Mouse (Mus musculus) CH12.LX (cell line): ENCODE data around the gene Zswim3. TPM values are rescaled to one million over a fixed set of nuclear protein-coding genes. Genes with fewer than 3 reads are reported as not detected.

Experiments used
- DNase-seq: peaks from one replicate; pipeline ENCODE4 v3.0.0-alpha.2; 2013; ENCODE audit errors: extremely low read depth
- H3K27ac ChIP-seq: 2 replicates; pipeline ENCODE4 v1.5.1; 2012; ENCODE audit warnings: low read depth, mild to moderate bottlenecking, control low read depth, moderate library complexity; ENCODE audit not compliant: insufficient read depth
- H3K27me3 ChIP-seq: replicated peaks from 2 replicates; pipeline ENCODE3; 2012; ENCODE audit warnings: inconsistent platforms
- H3K36me3 ChIP-seq, 2 experiments: replicated peaks in 1 of 2; 2 replicates each; pipeline versions ENCODE3 to v1.6.1; 2012; ENCODE audit warnings: inconsistent platforms in 1 of 2, low read length in 1 of 2, mild to moderate bottlenecking in 1 of 2, mixed read lengths in 1 of 2, moderate library complexity in 1 of 2; ENCODE audit not compliant: control insufficient read depth in 1 of 2, insufficient read depth in 1 of 2
- H3K4me1 ChIP-seq, 2 experiments: 2 replicates each; pipeline ENCODE4 v1.6.1; 2012; ENCODE audit warnings: inconsistent platforms in 1 of 2, moderate library complexity in 1 of 2; ENCODE audit not compliant: insufficient read depth in 2 of 2, control insufficient read depth in 1 of 2
- H3K4me2 ChIP-seq: 2 replicates; pipeline ENCODE4 v1.6.1; 2012; ENCODE audit warnings: low read depth, mild to moderate bottlenecking, control low read depth; ENCODE audit not compliant: poor library complexity, insufficient read depth, severe bottlenecking
- H3K4me3 ChIP-seq, 3 experiments: fragments of 150-350 bp in 1 of 3; sonication (generic) in 1 of 3; replicated peaks in 1 of 3; 2 replicates each; pipeline versions ENCODE3 to v1.5.1; 2011 to 2012; ENCODE audit warnings: low read depth in 2 of 3, low read length in 2 of 3, mild to moderate bottlenecking in 2 of 3, moderate library complexity in 2 of 3, control low read depth in 1 of 3, improper control_type of control experiment in 1 of 3, inconsistent platforms in 1 of 3, mixed read lengths in 1 of 3; ENCODE audit not compliant: poor library complexity in 1 of 3
- H3K79me2 ChIP-seq: replicated peaks from 2 replicates; pipeline ENCODE4 v1.6.1; 2012; ENCODE audit warnings: mild to moderate bottlenecking, moderate library complexity; ENCODE audit not compliant: control insufficient read depth, poor library complexity, insufficient read depth, severe bottlenecking; ENCODE audit errors: extremely low read depth
- H3K9ac ChIP-seq: 2 replicates; pipeline ENCODE4 v1.6.1; 2012; ENCODE audit warnings: low read depth, mild to moderate bottlenecking, control low read depth, moderate library complexity; ENCODE audit not compliant: insufficient read depth
- H3K9me3 ChIP-seq: replicated peaks from 2 replicates; pipeline ENCODE3; 2012; ENCODE audit warnings: low read length, inconsistent platforms, mixed read lengths
- CTCF ChIP-seq, 2 experiments: IDR thresholded peaks in 1 of 2; conservative IDR thresholded peaks in 1 of 2; 2 replicates each; pipeline ENCODE4 v1.5.1; 2011 to 2012; ENCODE audit warnings: low read depth in 2 of 2, low read length in 2 of 2, improper control_type of control experiment in 1 of 2, inconsistent platforms in 1 of 2, mild to moderate bottlenecking in 1 of 2, moderate library complexity in 1 of 2
- ELF1 ChIP-seq: IDR thresholded peaks from 2 replicates; pipeline ENCODE4 v1.6.1; 2014; ENCODE audit warnings: low read depth, mild to moderate bottlenecking, inconsistent platforms, low read length, improper control_type of control experiment
- EP300 ChIP-seq: IDR thresholded peaks from 2 replicates; pipeline ENCODE4 v1.6.1; 2011; ENCODE audit warnings: low read length, improper control_type of control experiment
- GABPA ChIP-seq: IDR thresholded peaks from 2 replicates; pipeline ENCODE4 v1.6.1; 2012; ENCODE audit warnings: low read depth, low read length, improper control_type of control experiment, inconsistent platforms; ENCODE audit not compliant: insufficient replicate concordance
- HCFC1 ChIP-seq: IDR thresholded peaks from 2 replicates; pipeline ENCODE4 v1.6.1; 2012; ENCODE audit warnings: low read depth, mild to moderate bottlenecking, inconsistent platforms, low read length, improper control_type of control experiment
- IRF4 ChIP-seq: IDR thresholded peaks from 2 replicates; pipeline ENCODE4 v1.6.1; 2014; ENCODE audit warnings: low read depth, mild to moderate bottlenecking, inconsistent platforms, low read length, improper control_type of control experiment
- KAT2A ChIP-seq: IDR thresholded peaks from 2 replicates; pipeline ENCODE4 v1.6.1; 2012; ENCODE audit warnings: low read length, improper control_type of control experiment, inconsistent platforms; ENCODE audit not compliant: insufficient replicate concordance
- MAX ChIP-seq: IDR thresholded peaks from 2 replicates; pipeline ENCODE4 v1.6.1; 2011; ENCODE audit warnings: low read length, improper control_type of control experiment
- MAZ ChIP-seq: IDR thresholded peaks from 2 replicates; pipeline ENCODE4 v1.6.1; 2012; ENCODE audit warnings: low read depth, mild to moderate bottlenecking, inconsistent platforms, low read length, improper control_type of control experiment, moderate library complexity
- MEF2A ChIP-seq: IDR thresholded peaks from 2 replicates; pipeline ENCODE4 v1.6.1; 2014; ENCODE audit warnings: low read depth, mild to moderate bottlenecking, inconsistent platforms, low read length, improper control_type of control experiment, borderline replicate concordance
- MXI1 ChIP-seq: IDR thresholded peaks from 2 replicates; pipeline ENCODE4 v1.6.1; 2011; ENCODE audit warnings: mild to moderate bottlenecking, low read depth, low read length, improper control_type of control experiment
- NELFE ChIP-seq: IDR thresholded peaks from 2 replicates; pipeline ENCODE4 v1.6.1; 2011; ENCODE audit warnings: low read depth, low read length, improper control_type of control experiment
- NRF1 ChIP-seq: IDR thresholded peaks from 2 replicates; pipeline ENCODE4 v1.6.1; 2014; ENCODE audit warnings: low read depth, mild to moderate bottlenecking, inconsistent platforms, low read length, improper control_type of control experiment, moderate library complexity
- POLR2A ChIP-seq: IDR thresholded peaks from 2 replicates; pipeline ENCODE4 v1.6.1; 2011; ENCODE audit warnings: low read depth, mild to moderate bottlenecking, improper control_type of control experiment, low read length
- RAD21 ChIP-seq: IDR thresholded peaks from 2 replicates; pipeline ENCODE4 v1.6.1; 2011; ENCODE audit warnings: low read depth, mild to moderate bottlenecking, low read length, improper control_type of control experiment, moderate library complexity
- RCOR1 ChIP-seq: conservative IDR thresholded peaks from 2 replicates; pipeline ENCODE4 v1.6.1; 2012; ENCODE audit warnings: low read depth, mild to moderate bottlenecking, inconsistent platforms, low read length, improper control_type of control experiment
- SMC3 ChIP-seq: IDR thresholded peaks from 2 replicates; pipeline ENCODE4 v1.6.1; 2011; ENCODE audit warnings: low read depth, low read length, improper control_type of control experiment
- TCF12 ChIP-seq: IDR thresholded peaks from 2 replicates; pipeline ENCODE4 v1.6.1; 2014; ENCODE audit warnings: low read depth, mild to moderate bottlenecking, inconsistent platforms, low read length, improper control_type of control experiment
- USF1 ChIP-seq: IDR thresholded peaks from 2 replicates; pipeline ENCODE4 v1.6.1; 2014; ENCODE audit warnings: low read depth, mild to moderate bottlenecking, inconsistent platforms, low read length, improper control_type of control experiment
- USF2 ChIP-seq: conservative IDR thresholded peaks from 2 replicates; pipeline ENCODE4 v1.6.1; 2011; ENCODE audit warnings: low read depth, low read length, improper control_type of control experiment
- dilution Hi-C: fragments of 300-500 bp; cut with MboI; formaldehyde crosslinking; loops from 2 replicates; pipeline ENCODE4 v1.14.3; 2020; ENCODE audit warnings: low sequenced_read_pairs; ENCODE audit not compliant: extremely low pct_unique_long_range_greater_than_20kb, extremely low pct_ligation_motif_present
- in situ Hi-C: fragments of 300-500 bp; cut with MboI; formaldehyde crosslinking; loops from 3 replicates; pipeline ENCODE4 v1.14.3; 2019; ENCODE audit warnings: low sequenced_read_pairs, low pct_ligation_motif_present, low pct_unique_long_range_greater_than_20kb, mixed read lengths
- polyA plus RNA-seq: library from polyadenylated mRNA; unstranded; fragments of >175 nt; gene quantifications from 2 replicates; pipeline ENCODE4 v1.2.1, GENCODE M21; 2012; ENCODE audit warnings: low read depth; ENCODE audit not compliant: insufficient read length
- total RNA-seq, 2 experiments: library from RNA; depleted of rRNA; stranded (reverse); fragments of 300-350 nt in 1 of 2; fragments of >200 nt in 1 of 2; gene quantifications; 2 replicates each; pipeline ENCODE4 v1.2.3; 2012 to 2014

Zswim3 gene
- total and polyA plus RNA-seq, 3 experiments, result 2.3 to 3.5 (median 2.5) TPM

DNA sequence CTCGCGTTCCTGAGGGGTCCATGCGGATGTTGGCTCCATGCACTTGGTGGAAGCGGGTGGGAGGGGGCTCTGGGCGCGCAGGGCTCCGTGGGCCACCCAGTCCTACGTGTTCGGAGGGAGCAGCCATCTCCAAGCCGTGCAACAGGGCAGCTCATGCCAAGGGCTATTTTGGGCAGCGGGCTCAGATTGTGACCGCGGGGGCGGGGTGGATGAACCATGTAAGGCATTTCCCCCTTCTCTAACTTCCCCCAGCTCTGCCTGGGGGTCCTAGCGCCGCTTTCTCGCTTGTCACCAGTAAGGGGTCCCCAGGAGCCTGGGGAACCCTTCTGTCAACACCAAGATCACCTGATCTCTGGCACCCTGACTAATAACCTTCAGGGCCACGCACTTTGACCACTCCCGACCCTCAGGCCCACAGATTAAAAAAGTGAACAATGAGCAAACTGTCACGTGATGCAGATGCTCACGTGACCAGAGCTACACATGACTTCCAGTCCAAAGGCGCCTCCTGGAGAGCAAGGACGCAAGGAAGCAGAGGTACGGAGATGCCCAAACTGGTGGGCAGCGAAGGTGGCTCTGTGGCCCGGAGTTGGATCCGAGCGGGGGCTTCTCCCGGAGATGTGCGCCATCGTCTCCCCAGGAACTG, 28.5 kb downstream of the Zswim3 start, which contains the start of gene Neurl2 (continued):
- TF ChIP-seq NRF1, result no peak
- TF ChIP-seq KAT2A, result no peak
- peak; percentile 98 for TF ChIP-seq USF1
- no peak; the same call in 1 of the 2 replicates for TF ChIP-seq TCF12
- peak; percentile 69 for TF ChIP-seq HCFC1
- TF ChIP-seq EP300, result no peak
- TF ChIP-seq GABPA, result no peak
- TF ChIP-seq MEF2A, result peak; percentile 85
- peak; percentile 57 for TF ChIP-seq POLR2A
- no peak for TF ChIP-seq MAZ
- TF ChIP-seq SMC3, result no peak
- TF ChIP-seq MXI1, result peak; percentile 55; the same call in 1 of the 2 replicates
- TF ChIP-seq USF2, result peak; percentile 100
- TF ChIP-seq, all 38 proteins: peak for 16

DNA sequence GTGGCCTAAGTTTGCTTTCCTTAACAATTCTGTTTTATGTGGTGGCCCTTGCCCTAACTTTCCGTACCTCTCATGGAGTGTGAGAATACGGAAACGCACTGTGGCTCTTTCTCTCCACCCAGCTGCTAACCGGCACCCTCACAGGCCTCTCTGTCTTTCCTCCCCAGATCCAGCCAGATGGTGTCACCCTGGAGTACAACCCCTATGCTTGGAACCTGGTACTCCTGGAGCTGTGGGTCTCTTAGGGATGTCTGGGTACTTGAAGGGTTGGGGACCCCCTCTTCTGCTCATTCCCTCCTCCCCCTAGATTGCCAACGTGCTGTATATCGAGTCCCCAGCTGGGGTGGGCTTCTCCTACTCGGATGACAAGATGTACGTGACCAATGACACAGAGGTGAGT, 29.6 kb downstream of the Zswim3 start:
- Histone ChIP-seq H3K4me2 (peak overlapping the region; percentile 53), H3K27ac (no peak overlapping the region), H3K36me3 (peaks cover 29 to 38% of the 10 kb centered on the region in 2 experiments), H3K27me3 (peaks cover 1% of the 10 kb centered on the region), H3K9me3 (no peaks in the 10 kb centered on the region), H3K4me3 (peak overlapping the region; percentile 58 to 70 (median 66)), H3K9ac (no peak overlapping the region), H3K79me2 (no peaks in the 10 kb centered on the region), H3K4me1 (peaks cover 12 to 32% of the 10 kb centered on the region in 2 experiments)
- DNase-seq, result no peak
- dilution Hi-C loops (no loop called here), in situ Hi-C loops (loop anchor here (5.0 kb wide), 1 partner anchor 43 kb away; the partner anchor contains the start of gene Pcif1)
- TF ChIP-seq MAX, result no peak
- TF ChIP-seq MEF2A, result no peak
- no peak for TF ChIP-seq RAD21
- TF ChIP-seq CTCF (conservative IDR thresholded peaks at IDR 0.05 in 1 of 2, IDR thresholded peaks at IDR 0.05 in 1 of 2; ENCODE audit: low read depth in 2 of 2, low read length in 2 of 2), result peak in 1 of 2 experiments; percentile 38; a peak in 2 of 4 replicates
- TF ChIP-seq NELFE, result no peak
- TF ChIP-seq IRF4, result no peak
- no peak for TF ChIP-seq USF2
- TF ChIP-seq RCOR1, result no peak
- no peak for TF ChIP-seq TCF12
- TF ChIP-seq EP300, result no peak
- 0 out of 2 replicates have a peak, but pooled peaks have one; percentile 12 for TF ChIP-seq ELF1
